Mouse (Mus musculus): Measurements from ENCODE around the gene Itpk1. TPM values are rescaled to one million over a fixed set of nuclear protein-coding genes. Genes with fewer than 3 reads are reported as not detected.
A peak's percentile ranks its signal among the peaks of the same experiment; 100 is the strongest.

The Itpk1 gene
- polyA plus RNA-seq, 1 experiment: 32.3 TPM

DNA sequence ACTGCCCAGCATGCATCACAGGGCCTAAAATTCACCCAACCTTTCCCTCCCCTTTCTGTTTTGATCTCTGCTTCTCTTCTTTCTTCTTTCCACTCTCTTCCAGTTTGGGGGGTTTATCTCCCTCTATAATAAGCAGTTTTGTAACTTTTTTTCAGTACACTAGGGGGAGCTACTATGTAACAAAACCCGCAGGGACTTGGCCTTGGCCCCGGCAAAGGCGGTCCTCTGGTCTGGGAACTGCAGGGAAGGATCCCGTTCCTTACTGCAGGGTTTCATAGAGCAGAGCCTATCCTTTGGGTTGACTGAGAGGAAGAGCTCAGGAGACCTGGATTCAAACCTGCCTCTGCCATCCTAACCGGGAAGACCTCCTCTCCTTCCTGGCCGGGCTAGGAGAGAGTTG lies 180.0 kb downstream of the Itpk1 start:
- DNase-seq (ENCODE audit: low read depth): peak; percentile 73
- TF ChIP-seq POLR2A (IDR thresholded peaks at IDR 0.05; ENCODE audit: borderline replicate concordance, extremely low read depth, insufficient read depth, insufficient read length, poor library complexity, severe bottlenecking) (no peak), CTCF (IDR thresholded peaks at IDR 0.05; ENCODE audit: borderline replicate concordance, extremely low read depth, insufficient read depth, insufficient read length) (peak; percentile 39; the same call in 1 of the 2 replicates)

DNA sequence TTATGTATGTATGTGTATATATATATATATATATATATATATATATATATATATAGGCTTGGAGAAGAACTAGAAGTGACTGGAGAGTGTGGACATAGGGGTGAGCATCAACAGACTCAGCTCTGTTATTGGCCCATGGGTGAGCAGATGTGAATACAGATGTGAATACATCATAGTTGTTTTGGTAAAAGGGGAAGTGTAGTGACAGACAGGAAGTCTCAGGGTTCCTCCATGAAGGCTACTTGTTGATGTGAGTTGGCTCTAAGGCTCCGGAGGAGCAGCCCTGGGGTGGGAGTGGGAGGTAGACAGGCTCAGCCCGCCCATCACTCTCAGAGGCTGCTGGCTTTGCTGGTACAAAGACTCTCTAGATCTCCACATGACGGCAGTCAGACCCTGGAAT lies 180.5 kb downstream of the Itpk1 start:
- TF ChIP-seq CTCF (IDR thresholded peaks at IDR 0.05; ENCODE audit: borderline replicate concordance, extremely low read depth, insufficient read depth, insufficient read length): no peak

GRCm38 (mm10) chr12:102521777-102522319 lies 182.9 kb downstream of the Itpk1 start:
- TF ChIP-seq CTCF (IDR thresholded peaks at IDR 0.05; ENCODE audit: borderline replicate concordance, extremely low read depth, insufficient read depth, insufficient read length) (no peak), POLR2A (IDR thresholded peaks at IDR 0.05; ENCODE audit: borderline replicate concordance, extremely low read depth, insufficient read depth, insufficient read length, poor library complexity, severe bottlenecking) (no peak)
- peak; percentile 72 for DNase-seq (ENCODE audit: low read depth)

More for the DNA sequence above, 180.5 kb downstream of the Itpk1 start:
- DNase-seq (ENCODE audit: low read depth): no peak

DNA sequence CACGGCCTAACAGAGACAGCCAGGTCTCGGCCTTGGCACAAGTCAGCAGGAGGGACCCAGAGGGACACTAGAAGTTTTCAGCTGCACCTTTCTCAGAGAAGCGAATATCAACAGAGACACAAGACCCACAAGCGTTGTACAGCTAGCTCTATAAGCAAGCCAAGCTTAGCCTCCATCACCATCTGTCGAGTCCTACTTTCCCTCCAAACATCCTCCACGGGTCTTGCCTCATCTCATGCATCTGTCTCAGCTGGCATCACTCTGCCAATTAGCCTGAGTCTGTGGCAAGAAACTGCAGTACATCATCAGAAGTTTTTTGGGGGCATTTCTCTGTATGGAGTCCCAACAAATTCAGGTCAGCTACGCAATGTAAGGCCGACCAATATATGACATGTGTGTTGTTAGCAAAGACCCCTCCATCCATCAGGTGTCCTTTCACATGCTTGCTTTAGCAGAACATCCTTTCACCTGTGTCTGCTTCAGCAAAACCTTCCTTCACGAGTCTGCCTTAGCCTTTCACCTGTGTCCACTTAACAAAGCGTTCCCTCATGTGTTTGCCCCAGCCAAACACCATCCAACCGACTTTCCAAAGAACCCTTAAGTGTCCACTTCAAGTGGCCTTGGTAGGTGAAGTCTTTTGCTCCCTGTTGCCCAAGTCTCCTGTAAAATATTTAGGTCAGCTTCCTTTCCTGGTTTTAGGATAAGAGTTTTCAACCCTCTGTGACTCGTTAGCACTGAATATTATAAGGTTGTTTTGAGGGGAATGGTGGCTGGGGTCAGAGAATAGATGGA lies 184.6 kb downstream of the Itpk1 start:
- no peak for DNase-seq (ENCODE audit: low read depth)

More for the DNA sequence above, 184.6 kb downstream of the Itpk1 start:
- TF ChIP-seq POLR2A (IDR thresholded peaks at IDR 0.05; ENCODE audit: borderline replicate concordance, extremely low read depth, insufficient read depth, insufficient read length, poor library complexity, severe bottlenecking): no peak
- TF ChIP-seq CTCF (IDR thresholded peaks at IDR 0.05; ENCODE audit: borderline replicate concordance, extremely low read depth, insufficient read depth, insufficient read length): no peak

Other genes with a start within 250 kb of the Itpk1 start
- gene Golga5, start 235.8 kb downstream of the Itpk1 start, polyA plus RNA-seq (2012; rRNA removed): 21.8 and 23.9 TPM in 2 replicates
- gene Chga, start 150.0 kb downstream of the Itpk1 start, polyA plus RNA-seq (2012; rRNA removed): 56.3 and 74.5 TPM in 2 replicates
- gene Moap1, start 38.7 kb upstream of the Itpk1 start, polyA plus RNA-seq (2012; rRNA removed): 9.3 and 11.6 TPM in 2 replicates
- gene Tmem251, start 38.8 kb upstream of the Itpk1 start, polyA plus RNA-seq (2012; rRNA removed): 4.9 and 5.0 TPM in 2 replicates
- gene Gm28051, start 52.8 kb upstream of the Itpk1 start, polyA plus RNA-seq (2012; rRNA removed): not detected in 2 replicates
- 21.9 and 24.1 TPM in 2 replicates for gene Gon7, start 52.9 kb upstream of the Itpk1 start, polyA plus RNA-seq (2012; rRNA removed)
- gene Ubr7, start 53.0 kb upstream of the Itpk1 start, polyA plus RNA-seq (2012; rRNA removed): 40.7 and 40.8 TPM in 2 replicates
- gene Gm20604, start 53.7 kb upstream of the Itpk1 start, polyA plus RNA-seq (2012; rRNA removed): 30.8 and 31.6 TPM in 2 replicates
- 26.9 and 31.4 TPM in 2 replicates for gene Btbd7, start 173.5 kb upstream of the Itpk1 start, polyA plus RNA-seq (2012; rRNA removed)
- not detected in 2 replicates for gene Cox8c, start 194.4 kb upstream of the Itpk1 start, polyA plus RNA-seq (2012; rRNA removed)
- gene Unc79, start 243.9 kb upstream of the Itpk1 start, polyA plus RNA-seq (2012; rRNA removed): 40.6 and 43.1 TPM in 2 replicates